Mouse (Mus musculus) limb, embryonic 13.5 days (tissue): Measurements from ENCODE around the gene Fem1a. TPM values are rescaled to one million over a fixed set of nuclear protein-coding genes. Genes with fewer than 3 reads are reported as not detected.

ENCODE experiments used
- ATAC-seq: fragments of 200-750 bp; cut with Nextera tagmentation; 2 replicates; pipeline ENCODE4 v1.8.0; 2017; ENCODE audit warnings: low read depth, moderate number of reproducible peaks, moderate TSS enrichment; ENCODE audit not compliant: low FRiP score
- H3K27ac ChIP-seq: fragments of 300-500 bp; sonication (generic); 2 replicates; pipeline ENCODE4 v1.5.1; 2015; ENCODE audit warnings: inconsistent platforms, mild to moderate bottlenecking, moderate library complexity
- H3K27me3 ChIP-seq: fragments of 300-500 bp; sonication (generic); 2 replicates; pipeline ENCODE4 v1.6.1; 2015; ENCODE audit warnings: mild to moderate bottlenecking, inconsistent platforms
- H3K36me3 ChIP-seq: fragments of 300-500 bp; sonication (generic); 2 replicates; pipeline ENCODE4 v1.6.1; 2015; ENCODE audit warnings: inconsistent platforms, mild to moderate bottlenecking, moderate library complexity
- H3K4me1 ChIP-seq: fragments of 300-500 bp; sonication (generic); 2 replicates; pipeline ENCODE4 v1.6.1; 2015; ENCODE audit warnings: inconsistent platforms
- H3K4me2 ChIP-seq: fragments of 300-500 bp; sonication (generic); replicated peaks from 2 replicates; pipeline ENCODE4 v1.6.1; 2015; ENCODE audit warnings: inconsistent platforms, mild to moderate bottlenecking, moderate library complexity
- H3K4me3 ChIP-seq: fragments of 300-500 bp; sonication (generic); 2 replicates; pipeline ENCODE4 v1.5.1; 2015; ENCODE audit warnings: moderate library complexity, mild to moderate bottlenecking, inconsistent platforms
- H3K9ac ChIP-seq: fragments of 300-500 bp; sonication (generic); 2 replicates; pipeline ENCODE4 v1.6.1; 2015; ENCODE audit warnings: mild to moderate bottlenecking, inconsistent platforms
- H3K9me3 ChIP-seq: fragments of 300-500 bp; sonication (generic); 2 replicates; pipeline ENCODE4 v1.6.1; 2016; ENCODE audit warnings: inconsistent platforms
- WGBS: fragments of 180-500 bp; shearing (Covaris S2); methylation state at CpG from one replicate; pipeline ENCODE4 v1.1.7; 2015; 5-methylcytosine and 5-hydroxymethylcytosine counted together
- polyA plus RNA-seq: library from polyadenylated mRNA; unstranded; fragments of >200 nt; fragmentation: Nextera tagmentation; extraction: Ambion mirVana; gene quantifications from 2 replicates; pipeline ENCODE4 v1.2.1, GENCODE M21; 2015

Fem1a gene
- polyA plus RNA-seq, 1 experiment from 2014 or later, result 13.7 TPM

- Histone ChIP-seq H3K4me2 (no peak overlapping the region), H3K4me1 (no peaks in the 10 kb centered on the region), H3K27ac (no peak overlapping the region), H3K27me3 (no peaks in the 10 kb centered on the region), H3K36me3 (no peaks in the 10 kb centered on the region), H3K9me3 (no peaks in the 10 kb centered on the region), H3K4me3 (no peak overlapping the region), H3K9ac (no peak overlapping the region)
- WGBS, result 69% methylated on average over 3 of the region's 3 CpGs
- ATAC-seq, result no peak
Observed at GRCm38 (mm10) chr17:56226566-56226965, 30.0 kb upstream of the Fem1a start.

- Histone ChIP-seq H3K9me3 (no peaks in the 10 kb centered on the region), H3K4me2 (no peak overlapping the region), H3K36me3 (no peaks in the 10 kb centered on the region), H3K4me3 (no peak overlapping the region), H3K27me3 (peaks cover 4% of the 10 kb centered on the region; the same call in 1 of the 2 replicates), H3K4me1 (peaks cover 4% of the 10 kb centered on the region), H3K9ac (no peak overlapping the region), H3K27ac (no peak overlapping the region)
- ATAC-seq, result no peak
- WGBS, result 60% methylated on average over 10 of the region's 10 CpGs
Observed at GRCm38 (mm10) chr17:56229943-56230342, 26.7 kb upstream of the Fem1a start.

GRCm38 (mm10) chr17:56233389-56233788 lies 23.2 kb upstream of the Fem1a start:
- Histone ChIP-seq H3K27ac (no peak overlapping the region), H3K9me3 (no peaks in the 10 kb centered on the region), H3K9ac (no peak overlapping the region), H3K4me2 (no peak overlapping the region), H3K27me3 (peaks cover 4% of the 10 kb centered on the region; the same call in 1 of the 2 replicates), H3K4me1 (peaks cover 4% of the 10 kb centered on the region), H3K4me3 (no peak overlapping the region), H3K36me3 (no peaks in the 10 kb centered on the region)
- WGBS, result 48% methylated on average over 8 of the region's 8 CpGs
- ATAC-seq, result no peak

- H3K4me2 ChIP-seq, result no peak overlapping the region
- WGBS, result 4% methylated on average over 14 of the region's 14 CpGs
- peaks cover 4% of the 10 kb centered on the region; the same call in 1 of the 2 replicates for H3K27me3 ChIP-seq
- peaks cover 4% of the 10 kb centered on the region for H3K4me1 ChIP-seq
- no peaks in the 10 kb centered on the region for H3K9me3 ChIP-seq
- no peaks in the 10 kb centered on the region for H3K36me3 ChIP-seq
- ATAC-seq, result no peak
- H3K9ac ChIP-seq, result no peak overlapping the region
- no peak overlapping the region for H3K4me3 ChIP-seq
- H3K27ac ChIP-seq, result no peak overlapping the region
Observed at GRCm38 (mm10) chr17:56233818-56234469, 22.7 kb upstream of the Fem1a start.

- no peaks in the 10 kb centered on the region for H3K36me3 ChIP-seq
- H3K9ac ChIP-seq, result no peak overlapping the region
- no peaks in the 10 kb centered on the region for H3K4me1 ChIP-seq
- WGBS, result 1% methylated on average over 33 of the region's 33 CpGs
- H3K27me3 ChIP-seq, result peaks cover 13% of the 10 kb centered on the region
- ATAC-seq, result peak; percentile 69; the same call in 1 of the 2 replicates
- H3K9me3 ChIP-seq, result no peaks in the 10 kb centered on the region
- no peak overlapping the region for H3K4me2 ChIP-seq
- no peak overlapping the region for H3K27ac ChIP-seq
- H3K4me3 ChIP-seq, result no peak overlapping the region
Observed at GRCm38 (mm10) chr17:56241541-56242401, 14.8 kb upstream of the Fem1a start.

GRCm38 (mm10) chr17:56245608-56246007 lies 11.0 kb upstream of the Fem1a start:
- no peak overlapping the region for H3K4me2 ChIP-seq
- H3K36me3 ChIP-seq, result no peaks in the 10 kb centered on the region
- H3K9me3 ChIP-seq, result no peaks in the 10 kb centered on the region
- peaks cover 13% of the 10 kb centered on the region for H3K27me3 ChIP-seq
- ATAC-seq, result no peak
- H3K4me3 ChIP-seq, result no peak overlapping the region
- H3K9ac ChIP-seq, result no peak overlapping the region
- no peaks in the 10 kb centered on the region for H3K4me1 ChIP-seq
- H3K27ac ChIP-seq, result no peak overlapping the region
- WGBS, result 56% methylated on average over 7 of the region's 7 CpGs

- no peak overlapping the region for H3K4me3 ChIP-seq
Observed at GRCm38 (mm10) chr17:56251136-56251829, 5.3 kb upstream of the Fem1a start.

GRCm38 (mm10) chr17:56254695-56255094 lies 1.9 kb upstream of the Fem1a start:
- Histone ChIP-seq H3K4me2 (no peak overlapping the region), H3K9ac (no peak overlapping the region), H3K9me3 (no peaks in the 10 kb centered on the region), H3K27ac (no peak overlapping the region), H3K4me3 (no peak overlapping the region), H3K4me1 (peaks cover 35% of the 10 kb centered on the region), H3K36me3 (peaks cover 17% of the 10 kb centered on the region), H3K27me3 (no peaks in the 10 kb centered on the region)
- WGBS, result 82% methylated on average over 4 of the region's 4 CpGs
- no peak for ATAC-seq

More at GRCm38 (mm10) chr17:56251136-56251829, 5.3 kb upstream of the Fem1a start:
- no peaks in the 10 kb centered on the region for H3K27me3 ChIP-seq
- ATAC-seq, result no peak
- H3K9ac ChIP-seq, result no peak overlapping the region
- 18% methylated on average over 6 of the region's 6 CpGs for WGBS
- H3K4me1 ChIP-seq, result peaks cover 10% of the 10 kb centered on the region; the same call in 1 of the 2 replicates
- no peaks in the 10 kb centered on the region for H3K9me3 ChIP-seq
- H3K36me3 ChIP-seq, result no peaks in the 10 kb centered on the region
- no peak overlapping the region for H3K27ac ChIP-seq
- no peak overlapping the region for H3K4me2 ChIP-seq

GRCm38 (mm10) chr17:56255429-56255828 lies 1.2 kb upstream of the Fem1a start:
- peak; percentile 6 for ATAC-seq
- Histone ChIP-seq H3K9me3 (no peaks in the 10 kb centered on the region), H3K27ac (peak overlapping the region; percentile 63; the same call in 1 of the 2 replicates), H3K27me3 (no peaks in the 10 kb centered on the region), H3K4me1 (peaks cover 43% of the 10 kb centered on the region), H3K4me3 (peak overlapping the region; percentile 67; the same call in 1 of the 2 replicates), H3K4me2 (peak overlapping the region; percentile 98), H3K9ac (no peak overlapping the region), H3K36me3 (peaks cover 25% of the 10 kb centered on the region)
- 20% methylated on average over 9 of the region's 9 CpGs for WGBS

GRCm38 (mm10) chr17:56255863-56256238 lies 759 bp upstream of the Fem1a start:
- peak overlapping the region; percentile 80 for H3K27ac ChIP-seq
- H3K4me3 ChIP-seq, result peak overlapping the region; percentile 67
- WGBS, result under 1% methylated on average over 32 of the region's 32 CpGs
- peak overlapping the region; percentile 55; the same call in 1 of the 2 replicates for H3K9ac ChIP-seq
- H3K4me2 ChIP-seq, result peak overlapping the region; percentile 98
- no peaks in the 10 kb centered on the region for H3K9me3 ChIP-seq
- no peaks in the 10 kb centered on the region for H3K27me3 ChIP-seq
- ATAC-seq, result peak; percentile 91
- peaks cover 29% of the 10 kb centered on the region for H3K36me3 ChIP-seq
- H3K4me1 ChIP-seq, result peaks cover 44% of the 10 kb centered on the region

GRCm38 (mm10) chr17:56257181-56257894 lies 728 bp downstream of the Fem1a start:
- peak overlapping the region; percentile 98 for H3K4me2 ChIP-seq
- peaks cover 44% of the 10 kb centered on the region for H3K36me3 ChIP-seq
- 10% methylated on average over 58 of the region's 58 CpGs for WGBS
- H3K4me3 ChIP-seq, result peak overlapping the region; percentile 67
- H3K27ac ChIP-seq, result no peak overlapping the region
- H3K9ac ChIP-seq, result peak overlapping the region; percentile 75
- no peaks in the 10 kb centered on the region for H3K9me3 ChIP-seq
- H3K4me1 ChIP-seq, result peaks cover 50% of the 10 kb centered on the region
- no peak for ATAC-seq
- no peaks in the 10 kb centered on the region for H3K27me3 ChIP-seq
